Mouse (Mus musculus) telencephalon, adult 2 months (tissue): ENCODE data around the gene Aplf.

Experiments
- DNase-seq: peaks from one replicate; pipeline ENCODE4 v3.0.0-alpha.2; 2011; ENCODE audit warnings: low read depth, low spot score

The Aplf gene

GRCm38 (mm10) chr6:87671771-87672517 lies at the start of gene Aplf:
Gene Aplf (minus strand): TSS chr6:87672193.
- DNase-seq, result peak; percentile 99

- no peak for DNase-seq
These were observed 42.1 kb upstream of the Aplf start for GRCm38 (mm10) chr6:87714091-87714490.

GRCm38 (mm10) chr6:87712311-87712710 lies 40.3 kb upstream of the Aplf start:
- DNase-seq, result no peak

GRCm38 (mm10) chr6:87706246-87706645 lies 34.3 kb upstream of the Aplf start:
- peak; percentile 2 for DNase-seq

- DNase-seq, result peak; percentile 17
These were observed 24.6 kb upstream of the Aplf start for GRCm38 (mm10) chr6:87696544-87696943.

GRCm38 (mm10) chr6:87695947-87696346 lies 24.0 kb upstream of the Aplf start:
- DNase-seq, result peak; percentile 22

- no peak for DNase-seq
These were observed 8.4 kb upstream of the Aplf start for GRCm38 (mm10) chr6:87680418-87680817.

- DNase-seq, result no peak
These were observed 668 bp upstream of the Aplf start for GRCm38 (mm10) chr6:87672661-87673060.

GRCm38 (mm10) chr6:87671353-87671752 lies 640 bp downstream of the Aplf start:
- no peak for DNase-seq

- DNase-seq, result peak; percentile 44
These were observed 2.0 kb downstream of the Aplf start for GRCm38 (mm10) chr6:87669894-87670588.

GRCm38 (mm10) chr6:87668733-87669132 lies 3.3 kb downstream of the Aplf start:
- no peak for DNase-seq

- DNase-seq, result no peak
These were observed 4.2 kb downstream of the Aplf start for GRCm38 (mm10) chr6:87667804-87668203.

GRCm38 (mm10) chr6:87663445-87663844 lies 8.5 kb downstream of the Aplf start:
- DNase-seq, result no peak

GRCm38 (mm10) chr6:87662197-87662596 lies 9.8 kb downstream of the Aplf start:
- no peak for DNase-seq

GRCm38 (mm10) chr6:87661707-87662106 lies 10.3 kb downstream of the Aplf start:
- DNase-seq, result no peak

- no peak for DNase-seq
These were observed 13.2 kb downstream of the Aplf start for GRCm38 (mm10) chr6:87658816-87659215.

- no peak for DNase-seq
These were observed 17.9 kb downstream of the Aplf start for GRCm38 (mm10) chr6:87653904-87654638.

- no peak for DNase-seq
These were observed 18.5 kb downstream of the Aplf start for GRCm38 (mm10) chr6:87653478-87653877.

- DNase-seq, result no peak
These were observed 19.3 kb downstream of the Aplf start for GRCm38 (mm10) chr6:87652670-87653069.

- no peak for DNase-seq
These were observed 20.2 kb downstream of the Aplf start for GRCm38 (mm10) chr6:87651787-87652186.

GRCm38 (mm10) chr6:87638134-87638660 lies 33.8 kb downstream of the Aplf start:
- no peak for DNase-seq

- DNase-seq, result no peak
These were observed 39.8 kb downstream of the Aplf start for GRCm38 (mm10) chr6:87632176-87632575.
